Mouse (Mus musculus) myocyte (in vitro differentiated cells): ENCODE data around the gene Tpk1. TPM values are rescaled to one million over a fixed set of nuclear protein-coding genes. Genes with fewer than 3 reads are reported as not detected.

ENCODE experiments used
- H3K27me3 ChIP-seq: one replicate; pipeline ENCODE4 v1.6.1; 2011; ENCODE audit not compliant: control insufficient read depth, insufficient read depth, insufficient read length
- H3K36me3 ChIP-seq: one replicate; pipeline ENCODE4 v1.6.1; 2011; ENCODE audit not compliant: control insufficient read depth, insufficient read depth
- H3K4me2 ChIP-seq: one replicate; pipeline ENCODE4 v1.6.1; 2011; ENCODE audit warnings: low read depth, control low read depth
- H3K4me3 ChIP-seq: one replicate; pipeline ENCODE4 v1.5.1; 2011; ENCODE audit warnings: mild to moderate bottlenecking, control low read depth, moderate library complexity
- H3K79me2 ChIP-seq: one replicate; pipeline ENCODE4 v1.6.1; 2011; ENCODE audit not compliant: control insufficient read depth, insufficient read depth
- H3ac ChIP-seq: one replicate; pipeline ENCODE4 v1.6.1; 2011; ENCODE audit not compliant: control insufficient read depth, insufficient read length
- CEBPB ChIP-seq: IDR thresholded peaks from 2 replicates; pipeline ENCODE4 v1.6.1; 2011; ENCODE audit warnings: mild to moderate bottlenecking, moderate library complexity; ENCODE audit not compliant: poor library complexity, insufficient read depth, severe bottlenecking
- E2F4 ChIP-seq: IDR thresholded peaks from one replicate; pipeline ENCODE4 v1.6.1; 2011; ENCODE audit warnings: mild to moderate bottlenecking, control low read depth, moderate library complexity; ENCODE audit not compliant: insufficient read depth
- MAX ChIP-seq: IDR thresholded peaks from one replicate; pipeline ENCODE4 v1.6.1; 2011; ENCODE audit warnings: low read depth, mild to moderate bottlenecking, control low read depth
- MYOD1 ChIP-seq, 3 experiments: IDR thresholded peaks; one replicate each; pipeline ENCODE4 v1.6.1; 2011; ENCODE audit warnings: control low read depth in 2 of 3, low read depth in 2 of 3, mild to moderate bottlenecking in 2 of 3, moderate library complexity in 1 of 3; ENCODE audit not compliant: insufficient read length in 2 of 3, control insufficient read depth in 1 of 3
- MYOG ChIP-seq, 3 experiments: IDR thresholded peaks; one replicate each; pipeline ENCODE4 v1.6.1; 2011; ENCODE audit warnings: control low read depth in 2 of 3, low read depth in 2 of 3, mild to moderate bottlenecking in 2 of 3; ENCODE audit not compliant: insufficient read length in 2 of 3, control insufficient read depth in 1 of 3, insufficient read depth in 1 of 3
- POLR2A ChIP-seq: IDR thresholded peaks from one replicate; pipeline ENCODE4 v1.6.1; 2011; ENCODE audit warnings: low read depth, mild to moderate bottlenecking, control low read depth, moderate library complexity; ENCODE audit not compliant: insufficient read length
- POLR2AphosphoS2 ChIP-seq: IDR thresholded peaks from one replicate; pipeline ENCODE4 v1.6.1; 2011; ENCODE audit warnings: low read depth, control low read depth; ENCODE audit not compliant: insufficient read length
- REST ChIP-seq: IDR thresholded peaks from one replicate; pipeline ENCODE4 v1.6.1; 2011; ENCODE audit warnings: mild to moderate bottlenecking, control low read depth, moderate library complexity; ENCODE audit not compliant: insufficient read depth, insufficient read length
- SRF ChIP-seq: IDR thresholded peaks from one replicate; pipeline ENCODE4 v1.6.1; 2011; ENCODE audit warnings: low read depth; ENCODE audit not compliant: control insufficient read depth, insufficient read length
- TCF12 ChIP-seq: IDR thresholded peaks from one replicate; pipeline ENCODE4 v1.6.1; 2011; ENCODE audit warnings: mild to moderate bottlenecking, control low read depth; ENCODE audit not compliant: poor library complexity, insufficient read depth, severe bottlenecking
- TCF3 ChIP-seq: IDR thresholded peaks from one replicate; pipeline ENCODE4 v1.6.1; 2011; ENCODE audit warnings: low read depth, control low read depth; ENCODE audit not compliant: insufficient read length
- USF1 ChIP-seq: IDR thresholded peaks from one replicate; pipeline ENCODE4 v1.6.1; 2011; ENCODE audit warnings: low read depth, mild to moderate bottlenecking, control low read depth, moderate library complexity
- polyA plus RNA-seq: library from polyadenylated mRNA; unstranded; fragments of >200 nt; fragmentation: generic; extraction: Trizol; gene quantifications from one replicate; pipeline ENCODE4 v1.2.1, GENCODE M21; 2012; ENCODE audit warnings: missing spikeins

Tpk1 gene
- polyA plus RNA-seq, 1 experiment, result 1.6 TPM

DNA sequence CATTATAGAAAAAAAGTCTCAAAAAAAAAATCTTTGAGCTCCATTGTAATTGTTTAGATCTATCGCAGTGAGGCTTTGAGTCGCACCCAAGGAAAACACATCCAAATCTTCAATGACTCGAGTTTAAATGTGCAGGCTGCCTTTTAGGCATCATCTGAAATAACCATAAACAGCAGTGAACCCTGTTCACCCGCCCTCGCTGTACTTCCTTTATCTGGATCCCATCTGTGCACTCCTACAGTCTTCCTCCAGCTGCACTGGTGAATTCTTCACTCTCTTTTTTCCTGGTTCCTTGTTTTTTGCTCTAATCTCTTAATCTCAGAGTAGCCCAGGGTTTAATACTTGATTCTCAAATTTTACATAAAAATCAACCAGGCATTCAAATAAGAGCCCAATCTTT, 23.7 kb downstream of the Tpk1 start:
- Histone ChIP-seq H3K4me3 (no peak overlapping the region), H3K79me2 (no peaks in the 10 kb centered on the region), H3K4me2 (no peak overlapping the region), H3K36me3 (no peaks in the 10 kb centered on the region), H3K27me3 (no peaks in the 10 kb centered on the region), H3ac (no peak overlapping the region)
- TF ChIP-seq TCF3 (no peak), MYOD1 (IDR thresholded peaks at IDR 0.05; ENCODE audit: control insufficient read depth in 1 of 3, insufficient read length in 2 of 3, low read depth in 2 of 3) (no peak), POLR2AphosphoS2 (no peak), POLR2A (no peak)

- no peaks in the 10 kb centered on the region for H3K79me2 ChIP-seq
- no peak overlapping the region for H3K4me3 ChIP-seq
- TF ChIP-seq E2F4 (no peak), REST (no peak), MYOD1 (IDR thresholded peaks at IDR 0.05; ENCODE audit: control insufficient read depth in 1 of 3, insufficient read length in 2 of 3, low read depth in 2 of 3) (no peak), POLR2A (no peak), TCF3 (no peak)
- no peak overlapping the region for H3ac ChIP-seq
- no peaks in the 10 kb centered on the region for H3K27me3 ChIP-seq
- H3K4me2 ChIP-seq, result no peak overlapping the region
- H3K36me3 ChIP-seq, result no peaks in the 10 kb centered on the region
Measured at GRCm38 (mm10) chr6:43640621-43641020, 25.5 kb downstream of the Tpk1 start.

DNA sequence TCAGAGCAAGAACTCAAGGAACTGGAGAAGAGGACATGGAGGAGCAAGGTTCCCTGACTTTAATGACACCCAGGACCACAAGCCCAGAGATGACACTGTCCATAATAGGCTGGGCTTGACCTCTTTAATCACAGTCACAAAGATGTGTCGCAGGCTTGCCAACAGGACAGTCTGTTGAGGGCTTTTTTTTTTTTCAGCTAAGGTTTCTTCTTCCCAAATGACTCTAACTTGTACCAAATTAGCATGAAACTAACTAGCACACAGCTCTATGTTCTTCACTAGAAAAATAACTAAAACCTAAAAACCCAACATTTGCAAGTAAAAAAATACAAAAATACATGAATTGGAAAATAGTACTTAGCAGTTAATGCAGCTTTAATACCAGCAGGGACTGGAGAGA, 27.2 kb downstream of the Tpk1 start:
- no peaks in the 10 kb centered on the region for H3K79me2 ChIP-seq
- TF ChIP-seq POLR2AphosphoS2 (no peak), MYOD1 (IDR thresholded peaks at IDR 0.05; ENCODE audit: control insufficient read depth in 1 of 3, insufficient read length in 2 of 3, low read depth in 2 of 3) (no peak), CEBPB (no peak), TCF12 (no peak), USF1 (no peak), POLR2A (no peak), REST (no peak), MYOG (IDR thresholded peaks at IDR 0.05; ENCODE audit: control insufficient read depth in 1 of 3, insufficient read depth in 1 of 3, insufficient read length in 2 of 3, low read depth in 2 of 3) (no peak), MAX (no peak), TCF3 (no peak), SRF (no peak), E2F4 (no peak)
- H3K27me3 ChIP-seq, result no peaks in the 10 kb centered on the region
- H3K4me2 ChIP-seq, result no peak overlapping the region
- H3K4me3 ChIP-seq, result no peak overlapping the region
- no peaks in the 10 kb centered on the region for H3K36me3 ChIP-seq
- H3ac ChIP-seq, result no peak overlapping the region

- Histone ChIP-seq H3ac (no peak overlapping the region), H3K4me3 (no peak overlapping the region), H3K4me2 (no peak overlapping the region), H3K36me3 (no peaks in the 10 kb centered on the region), H3K79me2 (no peaks in the 10 kb centered on the region), H3K27me3 (no peaks in the 10 kb centered on the region)
- TF ChIP-seq USF1 (no peak), POLR2A (no peak), MYOD1 (IDR thresholded peaks at IDR 0.05; ENCODE audit: control insufficient read depth in 1 of 3, insufficient read length in 2 of 3, low read depth in 2 of 3) (no peak), CEBPB (no peak), POLR2AphosphoS2 (no peak), MYOG (IDR thresholded peaks at IDR 0.05; ENCODE audit: control insufficient read depth in 1 of 3, insufficient read depth in 1 of 3, insufficient read length in 2 of 3, low read depth in 2 of 3) (no peak), SRF (no peak), TCF3 (no peak), E2F4 (no peak), MAX (no peak), REST (no peak), TCF12 (no peak)
Measured at GRCm38 (mm10) chr6:43638119-43638518, 28.0 kb downstream of the Tpk1 start.

GRCm38 (mm10) chr6:43636980-43637638, 29.0 kb downstream of the Tpk1 start:
- Histone ChIP-seq H3K27me3 (no peaks in the 10 kb centered on the region), H3K4me2 (no peak overlapping the region), H3K79me2 (no peaks in the 10 kb centered on the region), H3K4me3 (no peak overlapping the region), H3K36me3 (no peaks in the 10 kb centered on the region), H3ac (no peak overlapping the region)
- TF ChIP-seq REST (no peak), MAX (no peak), SRF (no peak), USF1 (no peak), TCF12 (no peak), POLR2AphosphoS2 (no peak), POLR2A (no peak), MYOD1 (IDR thresholded peaks at IDR 0.05; ENCODE audit: control insufficient read depth in 1 of 3, insufficient read length in 2 of 3, low read depth in 2 of 3) (no peak), CEBPB (no peak), E2F4 (no peak), TCF3 (no peak), MYOG (IDR thresholded peaks at IDR 0.05; ENCODE audit: control insufficient read depth in 1 of 3, insufficient read depth in 1 of 3, insufficient read length in 2 of 3, low read depth in 2 of 3) (no peak)
